In genomic region chr13:73814181-73814580, GRCm38 (mm10) we compare ENCODE assay signal across 24 mouse cellular contexts. TPM values are rescaled to one million over a fixed set of nuclear protein-coding genes. Genes with fewer than 3 reads are reported as not detected.
DNase-seq lines count a peak whose midpoint lies in the region; ATAC-seq and TF ChIP-seq lines count a peak whose summit lies in the region.
"Had no signal": no experiment of that assay in that cellular context is flagged by ENCODE, and none has a peak within 500 bp of the region (broad histone marks: within the 10 kb centered on the region; RNA-seq: fewer than 3 reads in every experiment).

No protein-coding gene starts in this region.

- no peak overlapping the region for H3K27ac ChIP-seq in hindbrain, postnatal 0 days
- H3K27ac ChIP-seq in hindbrain, embryonic 11.5 days (ENCODE audit: low read depth, low read length) = no peak overlapping the region
- H3K27ac ChIP-seq: embryonic facial prominence, embryonic 15.5 days; forebrain, embryonic 10.5 days; heart, adult 2 months; hindbrain, embryonic 12.5 days had no signal

- H3K4me3 ChIP-seq in hindbrain, postnatal 0 days (ENCODE audit: low read length) = no peak overlapping the region
- no peak overlapping the region for H3K4me3 ChIP-seq in hindbrain, embryonic 11.5 days (ENCODE audit: low read depth, low read length)
- H3K4me3 ChIP-seq: embryonic facial prominence, embryonic 15.5 days; erythroblast, embryonic 14.5 days; forebrain, embryonic 10.5 days; heart, adult 2 months; hindbrain, embryonic 12.5 days had no signal

- H3K4me2 ChIP-seq in hindbrain, postnatal 0 days (ENCODE audit: low read depth, low read length) = no peak overlapping the region
- H3K4me2 ChIP-seq in hindbrain, embryonic 11.5 days (replicated peaks; ENCODE audit: low read depth, low read length) = no peak overlapping the region
- H3K4me2 ChIP-seq: embryonic facial prominence, embryonic 15.5 days; heart, embryonic 11.5 days; hindbrain, embryonic 12.5 days had no signal

- intact Hi-C loops in gastrocnemius, postnatal 36 days (cut with DNase I) = no loop called here

- ATAC-seq in hindbrain, postnatal 0 days = 0 out of 2 replicates have a peak, but pooled peaks have one; percentile 18
- no peak for ATAC-seq in hindbrain, embryonic 11.5 days (ENCODE audit: low FRiP score)
- ATAC-seq: activated CD4-positive, CD25-positive, alpha-beta regulatory T cell, adult 4 months; forebrain, embryonic 14.5 days; hindbrain, embryonic 16.5 days; Patski had no signal

- no peaks in the 10 kb centered on the region for H3K36me3 ChIP-seq in hindbrain, postnatal 0 days (ENCODE audit: insufficient read depth, low read length)
- H3K36me3 ChIP-seq in hindbrain, embryonic 11.5 days (ENCODE audit: control insufficient read depth, insufficient read depth, low read length) = peaks cover 19% of the 10 kb centered on the region

- 78% methylated on average over 7 of the region's 7 CpGs for WGBS in hindbrain, postnatal 0 days
- WGBS in hindbrain, embryonic 11.5 days = 94% methylated on average over 7 of the region's 7 CpGs

- no peaks in the 10 kb centered on the region for H3K27me3 ChIP-seq in hindbrain, postnatal 0 days (ENCODE audit: insufficient read depth, low read length)
- H3K27me3 ChIP-seq in hindbrain, embryonic 11.5 days (ENCODE audit: control insufficient read depth, insufficient read depth, low read length) = no peaks in the 10 kb centered on the region
- H3K27me3 ChIP-seq: CH12.LX; embryonic facial prominence, embryonic 15.5 days; hindbrain, embryonic 12.5 days; Patski had no signal

- no peaks in the 10 kb centered on the region for H3K9me3 ChIP-seq in hindbrain, postnatal 0 days (ENCODE audit: low read length)
- H3K9me3 ChIP-seq in hindbrain, embryonic 11.5 days (ENCODE audit: control insufficient read depth, low read length) = no peaks in the 10 kb centered on the region
- H3K9me3 ChIP-seq: embryonic facial prominence, embryonic 15.5 days; forebrain, embryonic 10.5 days; hindbrain, embryonic 12.5 days had no signal

- H3K4me1 ChIP-seq in hindbrain, postnatal 0 days (ENCODE audit: insufficient read depth, low read length) = 0 out of 2 replicates have a peak, but pooled peaks cover 2% of the 10 kb centered on the region
- no peaks in the 10 kb centered on the region for H3K4me1 ChIP-seq in hindbrain, embryonic 11.5 days (replicated peaks; ENCODE audit: control insufficient read depth, insufficient read depth, low read length)
- H3K4me1 ChIP-seq: embryonic facial prominence, embryonic 15.5 days; forebrain, embryonic 10.5 days; hindbrain, embryonic 12.5 days had no signal

- H3K9ac ChIP-seq in hindbrain, postnatal 0 days (replicated peaks; ENCODE audit: low read length) = no peak overlapping the region
- H3K9ac ChIP-seq in hindbrain, embryonic 11.5 days (ENCODE audit: low read depth, low read length) = no peak overlapping the region
- H3K9ac ChIP-seq: embryonic facial prominence, embryonic 15.5 days; hindbrain, embryonic 12.5 days had no signal

- DNase-seq in hindbrain, postnatal 0 days (ENCODE audit: low spot score) = peak; percentile 4
- no peak for DNase-seq in hindbrain, embryonic 11.5 days (ENCODE audit: low spot score)
- peak; percentile 8 to 13 for DNase-seq in cerebellum, adult 18-20 months
- DNase-seq in cerebellum, postnatal 10 days = peak; percentile 64 to 77
- DNase-seq in gastrocnemius, postnatal 36 days = no peak
- DNase-seq in urinary bladder, postnatal 36 days (ENCODE audit: low spot score in 2 of 2) = no peak
- DNase-seq in thymus, postnatal 0 days (ENCODE audit: low spot score) = no peak
- DNase-seq: adrenal gland, postnatal 25 days; embryo, embryonic 11 days; heart, adult 2 months; heart, postnatal 36 days; kidney, adult 11 months; kidney, adult 9 months had no signal

- TF ChIP-seq CTCF in hindbrain, postnatal 0 days (IDR thresholded peaks at IDR 0.05; ENCODE audit: low read depth) = no peak

RNA-seq across cellular contexts. Expression of gene Nkd2, which starts 33.2 kb away (rescaled TPM):
- 18.3 and 24.2 TPM in 2 replicates for total RNA-seq in hindbrain, postnatal 0 days (2014; rRNA removed)
- polyA plus RNA-seq in hindbrain, postnatal 0 days (2015; fragmentation: Nextera tagmentation; extraction: Ambion mirVana) = 10.3 and 12.6 TPM in 2 replicates
- 14.7 TPM in 2 replicates for polyA plus RNA-seq in hindbrain, embryonic 11.5 days (2014; fragmentation: Nextera tagmentation; extraction: Ambion mirVana)
- total RNA-seq in gastrocnemius, postnatal 36 days (2021) = 1 to 10 TPM; 1.1 to 1.6 TPM
- 0.78 and 0.96 TPM in 2 replicates for polyA plus RNA-seq in thymus, postnatal 0 days (2015; fragmentation: Nextera tagmentation; extraction: Ambion mirVana)
- total RNA-seq: CH12.LX; common myeloid progenitor, adult 5-6 weeks had no signal
- polyA plus RNA-seq: erythroblast, embryonic 14.5 days had no signal

Comparison
In these comparisons a context has a peak if more than half of its experiments do, and no peak if none do; other contexts are left out.
1. DNase-seq: peak in hindbrain, postnatal 0 days (single experiment), cerebellum, adult 18-20 months (2 of 2) and cerebellum, postnatal 10 days (2 of 2); none in hindbrain, embryonic 11.5 days (single experiment), gastrocnemius, postnatal 36 days (0 of 2), urinary bladder, postnatal 36 days (0 of 2) and thymus, postnatal 0 days (single experiment).